Comparison of ENCODE assay signal across 8 mouse cellular contexts in the genomic region with DNA sequence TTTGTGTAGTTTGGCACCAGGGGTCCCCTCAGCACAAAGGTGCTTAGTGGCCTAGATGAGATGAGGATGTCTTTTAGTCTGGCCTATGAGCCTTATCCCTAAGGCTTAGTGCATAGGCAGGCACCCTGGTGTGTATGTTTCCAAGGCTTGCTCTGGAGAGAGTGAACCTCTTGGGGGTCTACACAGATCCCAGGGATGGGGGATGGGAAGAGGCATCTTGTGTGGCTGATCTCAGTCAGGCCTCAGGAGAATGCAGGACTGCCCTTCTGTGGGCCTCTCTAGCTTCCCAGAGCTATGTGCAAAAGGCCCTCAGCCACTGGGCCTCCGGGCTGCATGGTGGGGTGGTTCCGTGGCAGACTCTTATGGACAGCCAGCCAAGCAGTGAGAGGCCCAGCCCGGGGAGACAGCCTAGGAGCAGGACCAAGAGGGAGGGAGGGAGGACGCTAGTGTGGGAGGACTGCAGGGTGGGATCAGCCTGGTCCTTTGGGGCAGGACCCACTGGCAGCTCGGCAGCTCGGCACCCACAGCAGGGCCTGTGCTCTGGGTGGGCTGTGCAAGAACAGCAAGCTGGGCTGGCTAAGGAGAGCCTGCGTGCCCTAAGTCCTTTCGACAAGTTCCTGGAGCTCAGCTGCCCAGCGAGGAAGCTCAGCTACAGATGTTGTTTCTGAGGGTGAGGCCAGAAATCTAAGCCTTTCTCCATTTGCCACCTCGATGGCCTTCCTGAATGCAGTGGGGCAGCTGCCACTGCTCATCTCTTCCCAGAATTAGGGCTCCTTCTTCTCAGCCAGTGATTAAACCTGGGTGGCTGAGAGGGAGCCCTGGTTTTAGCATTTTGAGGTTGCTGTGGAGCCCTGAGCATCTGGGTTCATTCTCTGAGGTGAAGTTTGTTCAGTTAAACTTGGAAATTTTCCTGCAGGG. TPM values are rescaled to one million over a fixed set of nuclear protein-coding genes. Genes with fewer than 3 reads are reported as not detected.
DNase-seq lines count a peak whose midpoint lies in the region; ATAC-seq and TF ChIP-seq lines count a peak whose summit lies in the region.

No protein-coding gene starts in this region.

- peaks cover 15% of the 10 kb centered on the region for H3K4me1 ChIP-seq in lung, adult 2 months (ENCODE audit: control insufficient read depth, insufficient read depth, low read length)
- H3K4me1 ChIP-seq in hindbrain, embryonic 15.5 days (replicated peaks): peaks cover 62% of the 10 kb centered on the region

- DNase-seq in lung, adult 18-20 months: peak; percentile 35 to 40
- no peak for DNase-seq in lung, adult 2 months
- DNase-seq in gastrocnemius, postnatal 10 days: peak; percentile 62
- DNase-seq in lung, postnatal 10 days: peak; percentile 61
- peak; percentile 60 for DNase-seq in testis, postnatal 14 days (ENCODE audit: low spot score)
- no peak for DNase-seq in left cerebral cortex, adult 9 months (ENCODE audit: low spot score in 2 of 2)
- no peak for DNase-seq in MN1 (ENCODE audit: low spot score)

- no peaks in the 10 kb centered on the region for H3K36me3 ChIP-seq in hindbrain, embryonic 15.5 days

- no peak for TF ChIP-seq POLR2A in lung, adult 2 months (IDR thresholded peaks at IDR 0.05; ENCODE audit: borderline replicate concordance, extremely low read depth, low read depth, low read length)

- H3K4me3 ChIP-seq in lung, adult 2 months (replicated peaks; ENCODE audit: extremely low read depth, low read depth, low read length): no peak overlapping the region
- H3K4me3 ChIP-seq in hindbrain, embryonic 15.5 days: no peak overlapping the region

- H3K9me3 ChIP-seq in hindbrain, embryonic 15.5 days: no peaks in the 10 kb centered on the region

- H3K9ac ChIP-seq in hindbrain, embryonic 15.5 days: no peak overlapping the region

- H3K27ac ChIP-seq in hindbrain, embryonic 15.5 days (replicated peaks): peak overlapping the region; percentile 62

- H3K27me3 ChIP-seq in hindbrain, embryonic 15.5 days: no peaks in the 10 kb centered on the region

- 0 out of 2 replicates have a peak overlapping the region, but pooled peaks have one; percentile 10 for H3K4me2 ChIP-seq in hindbrain, embryonic 15.5 days

- TF ChIP-seq CTCF in lung, adult 2 months (IDR thresholded peaks at IDR 0.05; ENCODE audit: insufficient read depth, low read length): no peak

- ATAC-seq in hindbrain, embryonic 15.5 days (ENCODE audit: low FRiP score, low read depth): no peak

- WGBS in lung, adult 2 months: 42% methylated on average over 10 of the region's 10 CpGs
- 54% methylated on average over 10 of the region's 10 CpGs for WGBS in hindbrain, embryonic 15.5 days

RNA-seq across cellular contexts. Expression of a gene that starts 5.5 kb away (rescaled TPM):
- polyA plus RNA-seq in lung, adult 2 months (2012; rRNA removed): 81.4 and 101 TPM in 2 replicates
- 100 to 1,000 TPM; 128 to 134 TPM for total RNA-seq in gastrocnemius, postnatal 10 days (2021)
- 66.3 and 74.2 TPM in 2 replicates for polyA plus RNA-seq in hindbrain, embryonic 15.5 days (2015; fragmentation: Nextera tagmentation; extraction: Ambion mirVana)

RNA-seq across cellular contexts. Expression of a gene that starts 43.8 kb away (rescaled TPM):
- polyA plus RNA-seq in lung, adult 2 months (2012; rRNA removed): 22.4 and 28.5 TPM in 2 replicates
- 100 to 1,000 TPM; 106 to 110 TPM for total RNA-seq in gastrocnemius, postnatal 10 days (2021)
- polyA plus RNA-seq in hindbrain, embryonic 15.5 days (2015; fragmentation: Nextera tagmentation; extraction: Ambion mirVana): 32.0 and 36.6 TPM in 2 replicates

RNA-seq across cellular contexts. Expression of a gene that starts 43.8 kb away (rescaled TPM):
- 180 and 201 TPM in 2 replicates for polyA plus RNA-seq in lung, adult 2 months (2012; rRNA removed)
- total RNA-seq in gastrocnemius, postnatal 10 days (2021): 10 to 100 TPM; 27.2 to 37.9 TPM
- polyA plus RNA-seq in hindbrain, embryonic 15.5 days (2015; fragmentation: Nextera tagmentation; extraction: Ambion mirVana): 189 TPM in 2 replicates

RNA-seq across cellular contexts. Expression of a gene that starts 56.9 kb away (rescaled TPM):
- not detected in 2 replicates for polyA plus RNA-seq in lung, adult 2 months (2012; rRNA removed)
- under 1 TPM; 0.12 to 0.29 TPM for total RNA-seq in gastrocnemius, postnatal 10 days (2021)
- 80.0 and 88.8 TPM in 2 replicates for polyA plus RNA-seq in hindbrain, embryonic 15.5 days (2015; fragmentation: Nextera tagmentation; extraction: Ambion mirVana)

Comparison
In these comparisons a context has a peak if more than half of its experiments do, and no peak if none do; other contexts are left out.
1. DNase-seq: peak in lung, adult 18-20 months (2 of 2), gastrocnemius, postnatal 10 days (single experiment), lung, postnatal 10 days (single experiment) and testis, postnatal 14 days (single experiment); none in lung, adult 2 months (single experiment), left cerebral cortex, adult 9 months (0 of 2) and MN1 (single experiment).